Mouse (Mus musculus) G1E (cell line): ENCODE results near the gene Pak1ip1.

Experiments used
- CTCF ChIP-seq: IDR thresholded peaks from 2 replicates; pipeline ENCODE4 v1.5.1; 2012; ENCODE audit warnings: low read depth, low read length, inconsistent platforms, mixed read lengths
- GATA1 ChIP-seq: IDR thresholded peaks from 2 replicates; pipeline ENCODE4 v1.6.1; 2012; ENCODE audit warnings: borderline replicate concordance, low read length, inconsistent platforms, mixed read lengths

DNA sequence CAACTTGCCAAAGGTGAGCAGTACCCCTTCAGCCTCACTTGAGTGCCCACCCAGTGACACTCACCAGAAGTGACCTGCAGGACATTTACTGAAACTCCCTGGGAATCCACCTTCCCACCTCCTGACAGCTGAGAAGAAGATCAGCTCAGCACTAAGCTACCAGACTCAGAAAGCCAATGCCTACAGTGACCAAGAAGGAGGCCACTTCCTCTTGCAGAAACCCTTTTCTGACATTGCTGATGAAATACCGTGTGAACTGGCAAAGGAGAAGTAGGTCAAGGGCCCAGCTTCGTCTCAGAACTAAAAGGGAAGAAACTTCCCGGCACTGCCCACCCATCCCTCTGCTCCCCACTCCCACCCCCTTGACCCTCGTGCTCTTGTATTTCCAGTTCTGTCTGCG lies 32.3 kb upstream of the Pak1ip1 start:
- TF ChIP-seq GATA1, result no peak
- TF ChIP-seq CTCF, result no peak
